Mouse (Mus musculus): ENCODE data around the gene Zkscan17. TPM values are rescaled to one million over a fixed set of nuclear protein-coding genes. Genes with fewer than 3 reads are reported as not detected.

Zkscan17 gene
- polyA plus RNA-seq, 1 experiment from 2014 or later: 13.4 TPM

DNA sequence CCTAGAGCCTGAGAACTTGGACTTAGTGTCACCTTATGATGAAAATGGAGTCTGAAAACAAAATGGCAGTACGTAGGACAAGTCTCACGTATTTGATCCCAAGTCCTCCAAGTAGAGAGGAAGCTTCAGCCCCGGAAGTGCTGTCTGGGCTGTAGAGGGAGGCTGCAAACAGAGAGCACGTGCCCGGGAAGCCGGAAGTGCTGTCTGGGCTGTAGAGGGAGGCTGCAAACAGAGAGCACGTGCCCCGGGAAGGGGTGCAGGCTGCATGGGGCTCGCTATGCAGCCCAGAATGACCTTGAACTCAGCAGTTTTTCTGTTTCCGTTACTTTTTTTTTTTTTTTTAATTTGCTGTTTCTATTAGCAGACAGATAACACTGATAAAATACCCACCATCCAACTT lies 8.3 kb downstream of the Zkscan17 start:
- Histone ChIP-seq H3K4me3 (ENCODE audit: control insufficient read depth in 1 of 2, insufficient read depth in 1 of 2, low read depth in 1 of 2, low read length in 2 of 2) (no peak overlapping the region), H3K9me3 (ENCODE audit: control insufficient read depth, low read length) (no peaks in the 10 kb centered on the region), H3K27ac (replicated peaks in 1 of 2; ENCODE audit: control insufficient read depth in 1 of 2, insufficient read depth in 1 of 2, low read depth in 2 of 2, low read length in 2 of 2) (no peak overlapping the region), H3K27me3 (ENCODE audit: control insufficient read depth, insufficient read depth, low read length) (no peaks in the 10 kb centered on the region), H3K36me3 (ENCODE audit: control insufficient read depth, insufficient read depth, low read length) (no peaks in the 10 kb centered on the region), H3K9ac (ENCODE audit: low read length) (no peak overlapping the region), H3K4me2 (ENCODE audit: low read length) (no peak overlapping the region), H3K4me1 (ENCODE audit: control insufficient read depth in 2 of 2, insufficient read depth in 2 of 2, low read length in 2 of 2) (peaks cover 4 to 10% of the 10 kb centered on the region in 2 experiments; a peak in 2 of 4 replicates)
- no peak for ATAC-seq (ENCODE audit: insufficient number of reproducible peaks, insufficient read depth, low FRiP score, low read depth)
- WGBS: 46% methylated on average over 10 of the region's 10 CpGs

DNA sequence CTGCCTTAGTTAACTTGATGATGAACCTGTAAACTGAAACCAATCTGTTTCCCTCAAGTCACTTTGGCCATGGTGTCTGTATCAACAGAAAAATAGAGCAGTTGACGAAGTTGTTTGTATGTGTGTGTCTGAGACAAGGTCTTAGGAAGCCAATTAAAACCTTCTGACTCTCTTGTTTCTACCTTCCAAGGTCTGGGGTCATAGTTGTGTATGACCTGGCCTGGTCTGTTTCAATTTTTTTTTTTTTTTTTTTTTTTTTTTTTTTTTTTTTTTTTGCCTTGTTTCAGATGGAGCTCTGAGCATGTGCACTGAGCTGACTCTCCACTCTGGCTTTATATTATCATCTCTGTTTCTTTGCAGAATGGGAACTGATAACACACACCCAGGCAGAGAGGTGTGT lies 9.1 kb downstream of the Zkscan17 start:
- Histone ChIP-seq H3K4me2 (ENCODE audit: low read length) (no peak overlapping the region), H3K4me3 (ENCODE audit: control insufficient read depth in 1 of 2, insufficient read depth in 1 of 2, low read depth in 1 of 2, low read length in 2 of 2) (no peak overlapping the region), H3K9ac (ENCODE audit: low read length) (no peak overlapping the region), H3K27me3 (ENCODE audit: control insufficient read depth, insufficient read depth, low read length) (no peaks in the 10 kb centered on the region), H3K27ac (replicated peaks in 1 of 2; ENCODE audit: control insufficient read depth in 1 of 2, insufficient read depth in 1 of 2, low read depth in 2 of 2, low read length in 2 of 2) (no peak overlapping the region), H3K9me3 (ENCODE audit: control insufficient read depth, low read length) (no peaks in the 10 kb centered on the region), H3K4me1 (ENCODE audit: control insufficient read depth in 2 of 2, insufficient read depth in 2 of 2, low read length in 2 of 2) (peaks cover 4 to 10% of the 10 kb centered on the region in 2 experiments; a peak in 2 of 4 replicates), H3K36me3 (ENCODE audit: control insufficient read depth, insufficient read depth, low read length) (no peaks in the 10 kb centered on the region)
- ATAC-seq (ENCODE audit: insufficient number of reproducible peaks, insufficient read depth, low FRiP score, low read depth): no peak
- 97% methylated on average over 1 of the region's 1 CpGs for WGBS

DNA sequence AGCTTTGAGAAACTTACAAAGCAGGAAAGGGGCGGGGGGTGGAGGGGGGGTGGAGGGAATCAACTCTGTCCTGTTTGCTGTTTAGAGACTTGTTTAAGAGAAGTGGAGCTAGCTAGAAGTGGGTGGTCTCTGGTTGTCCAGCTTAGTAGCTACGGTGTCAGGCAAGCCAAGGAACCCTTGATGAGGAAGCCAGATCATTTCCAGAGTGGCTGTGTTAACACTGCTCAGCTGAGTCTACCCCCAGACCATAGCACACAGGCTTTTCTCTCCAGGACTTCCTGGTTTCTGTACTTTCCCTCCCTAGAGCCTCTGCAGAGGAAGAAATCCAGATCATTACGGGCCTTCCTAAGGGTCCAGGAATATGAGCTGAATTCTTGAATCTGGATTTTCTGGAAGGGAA lies 11.8 kb downstream of the Zkscan17 start:
- no peak overlapping the region for H3K9ac ChIP-seq (ENCODE audit: low read length)
- 47% methylated on average over 3 of the region's 3 CpGs for WGBS
- no peak for ATAC-seq (ENCODE audit: insufficient number of reproducible peaks, insufficient read depth, low FRiP score, low read depth)
- peaks cover 4 to 8% of the 10 kb centered on the region in 2 experiments; a peak in 2 of 4 replicates for H3K4me1 ChIP-seq (ENCODE audit: control insufficient read depth in 2 of 2, insufficient read depth in 2 of 2, low read length in 2 of 2)
- peak overlapping the region; percentile 75 to 79 for H3K27ac ChIP-seq (replicated peaks in 1 of 2; ENCODE audit: control insufficient read depth in 1 of 2, insufficient read depth in 1 of 2, low read depth in 2 of 2, low read length in 2 of 2)
- H3K36me3 ChIP-seq (ENCODE audit: control insufficient read depth, insufficient read depth, low read length): peaks cover 9% of the 10 kb centered on the region
- H3K4me3 ChIP-seq (ENCODE audit: control insufficient read depth in 1 of 2, insufficient read depth in 1 of 2, low read depth in 1 of 2, low read length in 2 of 2): no peak overlapping the region
- no peaks in the 10 kb centered on the region for H3K9me3 ChIP-seq (ENCODE audit: control insufficient read depth, low read length)
- no peaks in the 10 kb centered on the region for H3K27me3 ChIP-seq (ENCODE audit: control insufficient read depth, insufficient read depth, low read length)
- no peak overlapping the region for H3K4me2 ChIP-seq (ENCODE audit: low read length)

DNA sequence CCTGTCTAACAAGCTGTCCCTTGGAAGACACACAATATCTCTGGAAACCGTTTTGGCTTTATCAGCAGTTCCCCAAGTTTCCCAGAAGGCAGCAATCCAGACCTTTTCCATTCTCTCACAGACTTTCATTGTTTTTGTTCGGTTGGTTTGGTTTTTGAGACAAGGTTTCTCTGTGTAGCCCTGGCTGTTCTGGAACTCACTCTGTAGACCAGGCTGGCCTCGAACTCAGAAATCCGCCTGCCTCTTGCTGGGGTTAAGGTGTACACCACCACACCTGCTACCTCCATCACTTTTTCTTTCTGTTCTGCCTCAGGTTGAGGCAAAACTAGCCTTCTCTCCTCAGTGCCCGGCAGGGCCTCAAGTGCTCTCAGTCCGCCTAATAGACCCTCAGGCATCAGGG lies 12.2 kb downstream of the Zkscan17 start:
- WGBS: 57% methylated on average over 6 of the region's 6 CpGs
- no peak for ATAC-seq (ENCODE audit: insufficient number of reproducible peaks, insufficient read depth, low FRiP score, low read depth)

DNA sequence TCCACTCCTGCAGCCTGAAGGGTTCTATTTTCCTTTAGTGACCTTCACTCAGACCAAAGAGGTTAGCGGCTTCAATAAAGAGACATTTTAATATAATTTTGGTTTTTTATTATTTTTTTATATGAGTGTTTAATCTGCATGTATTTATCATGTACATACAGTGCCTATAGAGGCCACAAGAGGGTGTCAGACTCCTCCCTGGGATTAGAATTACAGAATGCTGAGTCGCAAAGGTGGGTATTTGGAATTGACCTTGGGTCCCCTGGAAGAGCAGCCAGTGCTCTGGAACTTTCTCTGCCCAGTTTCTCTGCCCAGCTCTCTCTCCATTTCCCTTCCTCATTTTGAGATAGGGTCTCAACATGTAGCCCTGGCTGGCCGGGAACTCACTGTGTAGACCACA lies 13.0 kb downstream of the Zkscan17 start:
- H3K27ac ChIP-seq (replicated peaks in 1 of 2; ENCODE audit: control insufficient read depth in 1 of 2, insufficient read depth in 1 of 2, low read depth in 2 of 2, low read length in 2 of 2): peak overlapping the region in 1 of 2 experiments; percentile 58; a peak in 2 of 4 replicates
- no peak overlapping the region for H3K4me3 ChIP-seq (ENCODE audit: control insufficient read depth in 1 of 2, insufficient read depth in 1 of 2, low read depth in 1 of 2, low read length in 2 of 2)
- H3K9me3 ChIP-seq (ENCODE audit: control insufficient read depth, low read length): no peaks in the 10 kb centered on the region
- H3K27me3 ChIP-seq (ENCODE audit: control insufficient read depth, insufficient read depth, low read length): no peaks in the 10 kb centered on the region
- WGBS: 72% methylated on average over 3 of the region's 3 CpGs
- ATAC-seq (ENCODE audit: insufficient number of reproducible peaks, insufficient read depth, low FRiP score, low read depth): no peak
- peaks cover 4 to 5% of the 10 kb centered on the region in 2 experiments; a peak in 2 of 4 replicates for H3K4me1 ChIP-seq (ENCODE audit: control insufficient read depth in 2 of 2, insufficient read depth in 2 of 2, low read length in 2 of 2)
- H3K36me3 ChIP-seq (ENCODE audit: control insufficient read depth, insufficient read depth, low read length): peaks cover 19% of the 10 kb centered on the region
- no peak overlapping the region for H3K4me2 ChIP-seq (ENCODE audit: low read length)
- H3K9ac ChIP-seq (ENCODE audit: low read length): no peak overlapping the region

More for the DNA sequence above, 12.2 kb downstream of the Zkscan17 start:
- H3K27ac ChIP-seq (replicated peaks in 1 of 2; ENCODE audit: control insufficient read depth in 1 of 2, insufficient read depth in 1 of 2, low read depth in 2 of 2, low read length in 2 of 2): peak overlapping the region; percentile 75 to 79
- H3K4me2 ChIP-seq (ENCODE audit: low read length): no peak overlapping the region
- H3K4me3 ChIP-seq (ENCODE audit: control insufficient read depth in 1 of 2, insufficient read depth in 1 of 2, low read depth in 1 of 2, low read length in 2 of 2): no peak overlapping the region
- peaks cover 13% of the 10 kb centered on the region for H3K36me3 ChIP-seq (ENCODE audit: control insufficient read depth, insufficient read depth, low read length)
- H3K27me3 ChIP-seq (ENCODE audit: control insufficient read depth, insufficient read depth, low read length): no peaks in the 10 kb centered on the region
- no peaks in the 10 kb centered on the region for H3K9me3 ChIP-seq (ENCODE audit: control insufficient read depth, low read length)
- H3K9ac ChIP-seq (ENCODE audit: low read length): no peak overlapping the region
- H3K4me1 ChIP-seq (ENCODE audit: control insufficient read depth in 2 of 2, insufficient read depth in 2 of 2, low read length in 2 of 2): peaks cover 4 to 5% of the 10 kb centered on the region in 2 experiments; a peak in 2 of 4 replicates

DNA sequence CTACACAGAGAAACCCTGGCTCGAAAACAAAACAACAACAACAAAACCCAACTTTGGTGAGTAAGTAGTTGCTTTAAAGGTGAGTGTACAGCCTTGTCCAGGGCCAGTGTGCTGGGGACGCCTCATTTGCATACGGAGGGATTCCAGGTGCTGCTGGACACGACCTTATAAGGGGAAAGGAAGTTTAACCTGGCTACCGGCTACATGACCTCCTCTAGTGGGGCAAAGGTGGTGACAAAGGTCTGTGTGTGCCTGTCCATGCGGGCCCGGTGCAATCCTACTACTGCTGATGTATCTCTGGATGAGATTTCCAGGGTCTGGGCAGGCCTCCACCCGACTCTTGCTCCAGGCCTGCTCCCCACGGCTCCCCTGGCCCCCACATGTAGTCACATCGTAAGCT lies 13.8 kb downstream of the Zkscan17 start:
- WGBS: 89% methylated on average over 10 of the region's 10 CpGs
- peaks cover 22% of the 10 kb centered on the region for H3K36me3 ChIP-seq (ENCODE audit: control insufficient read depth, insufficient read depth, low read length)

DNA sequence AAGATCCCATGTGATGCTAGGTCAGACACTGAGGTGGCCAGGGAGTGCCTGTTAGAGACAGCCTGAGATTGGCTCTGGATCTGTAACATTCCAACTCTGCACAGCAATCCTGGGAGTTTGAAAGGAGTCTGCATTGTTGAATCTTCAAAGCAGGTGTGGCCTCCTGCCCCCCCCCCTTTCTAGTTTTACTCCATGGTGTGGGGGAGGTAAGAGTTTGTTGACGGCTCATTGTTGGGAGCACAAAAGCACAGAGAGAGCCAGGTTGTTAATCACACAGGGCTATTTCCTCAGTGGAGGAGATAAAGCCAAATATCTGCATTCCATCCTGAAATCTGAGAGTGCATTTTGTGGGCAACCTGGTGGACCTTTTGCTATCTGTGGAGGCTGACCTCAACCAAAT lies 15.0 kb downstream of the Zkscan17 start:
- H3K36me3 ChIP-seq (ENCODE audit: control insufficient read depth, insufficient read depth, low read length): peaks cover 22% of the 10 kb centered on the region
- H3K9me3 ChIP-seq (ENCODE audit: control insufficient read depth, low read length): no peaks in the 10 kb centered on the region
- H3K4me2 ChIP-seq (ENCODE audit: low read length): no peak overlapping the region
- H3K27me3 ChIP-seq (ENCODE audit: control insufficient read depth, insufficient read depth, low read length): no peaks in the 10 kb centered on the region
- no peak overlapping the region for H3K27ac ChIP-seq (replicated peaks in 1 of 2; ENCODE audit: control insufficient read depth in 1 of 2, insufficient read depth in 1 of 2, low read depth in 2 of 2, low read length in 2 of 2)
- no peak overlapping the region for H3K9ac ChIP-seq (ENCODE audit: low read length)
- H3K4me3 ChIP-seq (ENCODE audit: control insufficient read depth in 1 of 2, insufficient read depth in 1 of 2, low read depth in 1 of 2, low read length in 2 of 2): no peak overlapping the region
- peaks cover 7% of the 10 kb centered on the region in 2 experiments for H3K4me1 ChIP-seq (ENCODE audit: control insufficient read depth in 2 of 2, insufficient read depth in 2 of 2, low read length in 2 of 2)
- 25% methylated on average over 1 of the region's 1 CpGs for WGBS
- no peak for ATAC-seq (ENCODE audit: insufficient number of reproducible peaks, insufficient read depth, low FRiP score, low read depth)

More for the DNA sequence above, 13.8 kb downstream of the Zkscan17 start:
- Histone ChIP-seq H3K9me3 (ENCODE audit: control insufficient read depth, low read length) (no peaks in the 10 kb centered on the region), H3K4me1 (ENCODE audit: control insufficient read depth in 2 of 2, insufficient read depth in 2 of 2, low read length in 2 of 2) (0 out of 4 replicates have a peak, but pooled peaks cover 0 to 2% of the 10 kb centered on the region in 2 experiments), H3K27ac (replicated peaks in 1 of 2; ENCODE audit: control insufficient read depth in 1 of 2, insufficient read depth in 1 of 2, low read depth in 2 of 2, low read length in 2 of 2) (no peak overlapping the region), H3K4me3 (ENCODE audit: control insufficient read depth in 1 of 2, insufficient read depth in 1 of 2, low read depth in 1 of 2, low read length in 2 of 2) (no peak overlapping the region), H3K27me3 (ENCODE audit: control insufficient read depth, insufficient read depth, low read length) (no peaks in the 10 kb centered on the region), H3K4me2 (ENCODE audit: low read length) (no peak overlapping the region), H3K9ac (ENCODE audit: low read length) (no peak overlapping the region)
- no peak for ATAC-seq (ENCODE audit: insufficient number of reproducible peaks, insufficient read depth, low FRiP score, low read depth)

DNA sequence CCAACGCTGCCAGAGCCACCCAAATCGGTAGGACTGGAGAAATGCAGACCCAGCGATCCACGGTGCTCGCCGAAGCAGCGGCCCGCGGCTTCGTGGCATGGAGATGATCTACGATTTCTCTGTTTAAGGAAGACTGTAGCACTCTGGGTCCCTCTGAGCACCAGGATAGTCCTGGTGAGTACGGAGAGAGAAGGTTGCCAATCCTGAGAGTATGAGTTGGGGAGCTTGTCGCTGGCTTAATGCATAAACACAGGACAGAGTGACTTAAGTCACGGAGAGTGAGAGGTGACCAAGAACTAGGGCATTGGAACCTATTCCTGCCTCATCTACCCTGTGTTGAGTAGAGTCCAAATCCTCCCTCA lies 19.9 kb downstream of the Zkscan17 start:
- peak overlapping the region; percentile 70 to 75 for H3K4me3 ChIP-seq (ENCODE audit: control insufficient read depth in 1 of 2, insufficient read depth in 1 of 2, low read depth in 1 of 2, low read length in 2 of 2)
- peak; percentile 2; the same call in 1 of the 2 replicates for ATAC-seq (ENCODE audit: insufficient number of reproducible peaks, insufficient read depth, low FRiP score, low read depth)
- H3K9me3 ChIP-seq (ENCODE audit: control insufficient read depth, low read length): no peaks in the 10 kb centered on the region
- no peaks in the 10 kb centered on the region for H3K27me3 ChIP-seq (ENCODE audit: control insufficient read depth, insufficient read depth, low read length)
- peaks cover 10 to 13% of the 10 kb centered on the region in 2 experiments for H3K4me1 ChIP-seq (ENCODE audit: control insufficient read depth in 2 of 2, insufficient read depth in 2 of 2, low read length in 2 of 2)
- peak overlapping the region; percentile 68 to 91 for H3K27ac ChIP-seq (replicated peaks in 1 of 2; ENCODE audit: control insufficient read depth in 1 of 2, insufficient read depth in 1 of 2, low read depth in 2 of 2, low read length in 2 of 2)
- peak overlapping the region; percentile 84 for H3K9ac ChIP-seq (ENCODE audit: low read length)
- under 1% methylated on average over 14 of the region's 14 CpGs for WGBS
- peak overlapping the region; percentile 89 for H3K4me2 ChIP-seq (ENCODE audit: low read length)
- peaks cover 51% of the 10 kb centered on the region for H3K36me3 ChIP-seq (ENCODE audit: control insufficient read depth, insufficient read depth, low read length)

Data from heart, embryonic 14.5 days (tissue).